Mouse (Mus musculus) lung, postnatal 0 days (tissue): ENCODE data around the gene Pla2g1b.

ENCODE experiments used
- CTCF ChIP-seq: IDR thresholded peaks from 2 replicates; pipeline ENCODE4 v1.5.1; 2016; ENCODE audit warnings: antibody characterized with exemption, mild to moderate bottlenecking
- EP300 ChIP-seq: IDR thresholded peaks from 2 replicates; pipeline ENCODE4 v1.6.1; 2016; ENCODE audit warnings: antibody characterized with exemption, mild to moderate bottlenecking, control low read depth

- no peak for TF ChIP-seq CTCF
- TF ChIP-seq EP300: no peak
Measured at GRCm38 (mm10) chr5:115469791-115470190, 3.7 kb downstream of the Pla2g1b start.
